Mouse (Mus musculus) embryo, embryonic 9.5 days (tissue): ENCODE data around the gene Olfr1175-ps.

Source experiments
- DNase-seq: peaks from one replicate; pipeline ENCODE4 v3.0.0-alpha.2; 2017; ENCODE audit errors: extremely low spot score

Olfr1175-ps gene

GRCm38 (mm10) chr2:88327115-88327514 is at the start of gene Olfr1175-ps:
Gene Olfr1175-ps, minus strand, starts transcription at chr2:88327215.
- DNase-seq = no peak

DNA sequence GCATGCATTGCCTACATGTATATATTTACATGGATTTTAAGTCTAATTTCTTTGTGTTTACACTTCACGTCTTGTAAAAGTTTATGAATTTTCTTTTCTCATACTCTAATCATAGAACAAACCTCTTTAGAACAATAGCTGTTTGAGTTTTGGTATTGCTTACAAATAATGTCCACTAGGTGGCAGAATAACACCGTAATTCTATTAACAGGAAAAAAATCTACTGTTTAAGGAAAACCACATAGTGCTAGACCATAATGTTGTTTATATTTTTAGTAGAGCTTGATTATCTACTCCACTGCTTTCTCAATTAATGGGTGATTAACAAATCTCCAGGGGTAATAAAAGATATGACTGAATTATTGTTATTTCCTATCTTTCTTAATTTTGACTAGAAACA is 29.3 kb upstream of the Olfr1175-ps start:
- DNase-seq = peak; percentile 9

DNA sequence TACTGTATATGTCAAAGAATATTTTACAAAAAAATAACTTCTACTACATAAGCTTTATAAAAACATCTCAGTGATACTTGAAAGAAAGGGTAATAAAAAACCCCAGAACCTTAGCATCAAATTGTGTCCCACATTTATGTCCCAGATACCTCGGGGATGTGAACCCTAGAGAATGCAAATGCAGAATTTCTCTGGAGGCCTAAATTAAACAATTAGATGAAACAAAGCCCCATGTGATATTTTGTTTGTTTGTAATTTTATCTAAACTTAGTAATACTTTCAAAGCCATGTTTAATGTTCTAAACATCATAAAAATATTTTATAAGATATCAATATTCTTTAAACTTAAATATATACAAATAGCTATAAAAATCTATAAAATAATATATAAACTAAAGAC is 19.4 kb upstream of the Olfr1175-ps start, which contains the start of gene Olfr1177-ps:
Gene Olfr1177-ps, minus strand, starts transcription at position 101 of the 400 bp plus-strand sequence.
- DNase-seq = no peak

GRCm38 (mm10) chr2:88336421-88336820 is 9.4 kb upstream of the Olfr1175-ps start, which contains the start of gene Olfr1176:
Gene Olfr1176, plus strand, starts transcription at chr2:88336721.
- DNase-seq = no peak

DNA sequence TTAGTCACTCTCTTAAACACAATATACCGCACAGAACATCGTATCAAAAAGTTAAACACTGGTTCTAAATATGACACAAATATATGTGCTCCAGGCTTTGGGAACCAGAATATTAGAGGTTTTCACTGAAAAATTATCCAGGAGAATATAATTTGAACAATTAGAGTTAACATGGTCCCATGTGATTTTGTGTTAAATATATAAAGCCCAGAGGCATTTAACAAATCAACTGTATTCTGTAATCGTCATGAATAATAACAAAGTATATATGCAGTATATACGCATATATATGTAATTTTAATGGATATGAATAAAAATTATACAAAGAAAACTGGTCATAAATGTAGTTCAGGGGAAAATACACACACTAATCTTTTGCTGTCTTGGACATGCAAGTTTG is 12.0 kb downstream of the Olfr1175-ps start, which contains the start of gene Olfr1174-ps:
Gene Olfr1174-ps, minus strand, starts transcription at position 101 of the 400 bp plus-strand sequence.
- DNase-seq = no peak

GRCm38 (mm10) chr2:88279775-88280174 is 47.2 kb downstream of the Olfr1175-ps start, which contains the start of gene Olfr1173:
Gene Olfr1173, minus strand, starts transcription at chr2:88279875.
- DNase-seq = no peak
